Mouse (Mus musculus): ENCODE results near the gene Grwd1. TPM values are rescaled to one million over a fixed set of nuclear protein-coding genes. Genes with fewer than 3 reads are reported as not detected.

Gene Grwd1
- polyA plus RNA-seq, 1 experiment, result 110 TPM

GRCm38 (mm10) chr7:45813787-45814779 lies 16.7 kb downstream of the Grwd1 start, which contains the start of gene Cyth2:
Cyth2 (minus strand) TSS chr7:45814581.
- peaks cover 27% of the 10 kb centered on the region for H3K79me2 ChIP-seq (ENCODE audit: control insufficient read depth, insufficient read depth)
- peak within 1 kb of the TSS; percentile 75 for H3K4me3 ChIP-seq (ENCODE audit: insufficient read depth, poor library complexity, severe bottlenecking)
- TF ChIP-seq FOSL1 (IDR thresholded peaks at IDR 0.05; ENCODE audit: insufficient read depth, low read length, poor library complexity, severe bottlenecking) (no peak), MYOD1 (IDR thresholded peaks at IDR 0.05; ENCODE audit: control insufficient read depth, insufficient read length, low read depth) (no peak), MYOG (IDR thresholded peaks at IDR 0.05; ENCODE audit: control insufficient read depth, extremely low read depth, insufficient read length) (no peak), CEBPB (IDR thresholded peaks at IDR 0.05; ENCODE audit: low read depth) (no peak), MAX (IDR thresholded peaks at IDR 0.05) (no peak), USF1 (IDR thresholded peaks at IDR 0.05; ENCODE audit: low read depth) (no peak), CTCF (IDR thresholded peaks at IDR 0.05; ENCODE audit: control insufficient read depth, insufficient read depth, insufficient read length) (no peak)
- H3K79me3 ChIP-seq (ENCODE audit: low read depth), result peaks cover 16% of the 10 kb centered on the region
- H3K27me3 ChIP-seq (ENCODE audit: control insufficient read depth, insufficient read depth, insufficient read length), result no peaks in the 10 kb centered on the region
- H3K36me3 ChIP-seq (ENCODE audit: control insufficient read depth, insufficient read depth), result peaks cover 36% of the 10 kb centered on the region
- H3ac ChIP-seq (ENCODE audit: control insufficient read depth, insufficient read length, low read depth), result peak within 1 kb of the TSS; percentile 92

DNA sequence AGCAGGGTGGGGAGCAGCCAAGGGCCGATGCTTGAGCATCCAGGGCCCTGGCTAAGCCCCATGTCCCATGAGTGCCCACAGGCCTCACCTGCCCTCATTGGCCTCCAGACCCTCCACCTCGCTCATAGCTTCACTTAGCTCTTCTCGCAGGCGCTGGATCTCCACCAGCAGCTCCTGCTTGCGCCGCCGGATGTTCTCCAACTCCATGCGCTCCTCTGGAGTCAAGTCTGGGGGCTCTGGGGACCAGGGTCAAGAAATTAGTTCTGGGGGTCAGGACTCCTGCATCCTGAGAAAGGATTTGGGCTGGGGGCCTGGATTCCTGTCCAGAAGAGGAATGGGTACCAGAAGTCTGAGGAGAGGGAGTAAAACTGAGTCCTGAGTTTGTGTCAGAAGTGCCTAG lies 17.8 kb downstream of the Grwd1 start:
- Histone ChIP-seq H3K4me3 (ENCODE audit: insufficient read depth, poor library complexity, severe bottlenecking) (peak overlapping the region; percentile 75), H3ac (ENCODE audit: control insufficient read depth, insufficient read length, low read depth) (peak overlapping the region; percentile 92), H3K36me3 (ENCODE audit: control insufficient read depth, insufficient read depth) (peaks cover 44% of the 10 kb centered on the region), H3K27me3 (ENCODE audit: control insufficient read depth, insufficient read depth, insufficient read length) (no peaks in the 10 kb centered on the region), H3K79me2 (ENCODE audit: control insufficient read depth, insufficient read depth) (peaks cover 27% of the 10 kb centered on the region), H3K79me3 (ENCODE audit: low read depth) (peaks cover 16% of the 10 kb centered on the region)
- TF ChIP-seq USF1 (IDR thresholded peaks at IDR 0.05; ENCODE audit: low read depth) (no peak), CEBPB (IDR thresholded peaks at IDR 0.05; ENCODE audit: low read depth) (no peak), MYOG (IDR thresholded peaks at IDR 0.05; ENCODE audit: control insufficient read depth, extremely low read depth, insufficient read length) (no peak)

DNA sequence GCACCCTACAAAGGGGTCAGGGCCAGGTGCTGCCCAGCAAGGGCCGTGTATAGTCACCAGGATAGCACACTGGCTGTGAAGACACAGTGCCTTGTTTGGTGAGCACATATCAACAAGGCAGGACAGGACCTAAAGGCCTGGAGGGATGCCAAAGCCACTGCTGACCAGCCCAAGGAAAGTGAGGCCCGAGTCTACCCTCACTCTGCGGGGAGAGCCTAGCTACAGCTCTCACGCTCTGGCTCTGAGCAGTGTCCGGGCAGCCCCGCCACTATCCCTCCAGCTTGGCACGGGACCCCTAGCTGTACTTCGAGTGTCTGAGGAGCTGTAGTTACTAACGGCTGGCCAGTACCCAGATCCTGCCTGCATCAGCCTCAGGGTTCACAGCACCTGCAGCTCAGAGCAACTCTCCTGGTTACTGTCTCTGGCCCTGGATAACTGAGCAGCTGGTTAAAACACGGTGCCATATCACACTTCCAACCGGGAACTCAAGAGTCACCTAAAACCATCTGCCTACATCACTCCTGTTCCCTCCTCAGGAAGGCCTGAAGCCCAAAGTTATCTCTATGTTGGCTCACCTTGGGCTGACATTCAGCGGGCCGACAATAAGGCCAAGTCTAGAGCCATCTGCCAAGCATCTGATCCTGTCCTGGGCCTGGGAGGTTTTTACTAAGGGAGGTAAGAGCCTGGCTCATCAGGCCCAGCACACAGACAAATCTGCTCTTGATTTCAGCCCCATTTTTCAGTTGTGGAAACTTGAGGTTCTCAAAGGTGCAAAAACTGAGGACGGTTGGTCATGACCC lies 21.3 kb downstream of the Grwd1 start:
- H3K36me3 ChIP-seq (ENCODE audit: control insufficient read depth, insufficient read depth), result peaks cover 59% of the 10 kb centered on the region
- H3K79me2 ChIP-seq (ENCODE audit: control insufficient read depth, insufficient read depth), result peaks cover 27% of the 10 kb centered on the region
- peaks cover 16% of the 10 kb centered on the region for H3K79me3 ChIP-seq (ENCODE audit: low read depth)
- H3ac ChIP-seq (ENCODE audit: control insufficient read depth, insufficient read length, low read depth), result no peak overlapping the region
- TF ChIP-seq CEBPB (IDR thresholded peaks at IDR 0.05; ENCODE audit: low read depth), result no peak
- no peak for TF ChIP-seq CTCF (IDR thresholded peaks at IDR 0.05; ENCODE audit: control insufficient read depth, insufficient read depth, insufficient read length)
- no peak for TF ChIP-seq USF1 (IDR thresholded peaks at IDR 0.05; ENCODE audit: low read depth)
- TF ChIP-seq FOSL1 (IDR thresholded peaks at IDR 0.05; ENCODE audit: insufficient read depth, low read length, poor library complexity, severe bottlenecking), result no peak
- TF ChIP-seq MYOG (IDR thresholded peaks at IDR 0.05; ENCODE audit: control insufficient read depth, extremely low read depth, insufficient read length), result no peak
- TF ChIP-seq MYOD1 (IDR thresholded peaks at IDR 0.05; ENCODE audit: control insufficient read depth, insufficient read length, low read depth), result no peak
- TF ChIP-seq MAX (IDR thresholded peaks at IDR 0.05), result no peak
- H3K27me3 ChIP-seq (ENCODE audit: control insufficient read depth, insufficient read depth, insufficient read length), result no peaks in the 10 kb centered on the region
- H3K4me3 ChIP-seq (ENCODE audit: insufficient read depth, poor library complexity, severe bottlenecking), result no peak overlapping the region

DNA sequence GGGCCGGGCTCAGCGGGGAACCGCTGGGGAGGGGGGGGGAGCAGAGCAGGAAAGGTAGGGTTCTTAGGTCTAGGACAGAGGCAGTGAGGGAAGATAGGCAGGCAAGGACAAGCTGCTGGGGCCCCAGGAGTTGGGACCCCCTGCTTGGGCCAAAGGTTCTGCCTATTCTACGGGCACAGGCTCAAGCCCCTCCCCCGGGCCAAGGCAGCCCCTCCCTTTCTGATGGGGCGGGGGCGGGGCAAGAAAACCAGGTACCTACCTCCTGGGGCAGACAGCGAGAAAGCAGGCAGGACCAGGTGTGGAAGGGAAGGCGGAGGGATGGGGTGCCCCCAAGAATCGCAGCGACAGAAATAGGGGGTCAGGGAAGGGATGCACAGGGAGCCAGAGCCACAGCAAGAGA lies 22.3 kb downstream of the Grwd1 start:
- TF ChIP-seq USF1 (IDR thresholded peaks at IDR 0.05; ENCODE audit: low read depth) (no peak), CEBPB (IDR thresholded peaks at IDR 0.05; ENCODE audit: low read depth) (no peak), FOSL1 (IDR thresholded peaks at IDR 0.05; ENCODE audit: insufficient read depth, low read length, poor library complexity, severe bottlenecking) (no peak)
- Histone ChIP-seq H3K27me3 (ENCODE audit: control insufficient read depth, insufficient read depth, insufficient read length) (no peaks in the 10 kb centered on the region), H3K79me2 (ENCODE audit: control insufficient read depth, insufficient read depth) (peaks cover 24% of the 10 kb centered on the region), H3K79me3 (ENCODE audit: low read depth) (peaks cover 15% of the 10 kb centered on the region), H3K4me3 (ENCODE audit: insufficient read depth, poor library complexity, severe bottlenecking) (no peak overlapping the region), H3ac (ENCODE audit: control insufficient read depth, insufficient read length, low read depth) (no peak overlapping the region), H3K36me3 (ENCODE audit: control insufficient read depth, insufficient read depth) (peaks cover 59% of the 10 kb centered on the region)

- H3K4me3 ChIP-seq (ENCODE audit: insufficient read depth, poor library complexity, severe bottlenecking), result no peak overlapping the region
- H3ac ChIP-seq (ENCODE audit: control insufficient read depth, insufficient read length, low read depth), result no peak overlapping the region
- H3K36me3 ChIP-seq (ENCODE audit: control insufficient read depth, insufficient read depth), result peaks cover 42% of the 10 kb centered on the region
- no peaks in the 10 kb centered on the region for H3K79me2 ChIP-seq (ENCODE audit: control insufficient read depth, insufficient read depth)
- TF ChIP-seq CEBPB (IDR thresholded peaks at IDR 0.05; ENCODE audit: low read depth) (no peak), CTCF (IDR thresholded peaks at IDR 0.05; ENCODE audit: control insufficient read depth, insufficient read depth, insufficient read length) (no peak), FOSL1 (IDR thresholded peaks at IDR 0.05; ENCODE audit: insufficient read depth, low read length, poor library complexity, severe bottlenecking) (no peak), MAX (IDR thresholded peaks at IDR 0.05) (no peak), MYOG (IDR thresholded peaks at IDR 0.05; ENCODE audit: control insufficient read depth, extremely low read depth, insufficient read length) (no peak), MYOD1 (IDR thresholded peaks at IDR 0.05; ENCODE audit: control insufficient read depth, insufficient read length, low read depth) (no peak), USF1 (IDR thresholded peaks at IDR 0.05; ENCODE audit: low read depth) (no peak)
- no peaks in the 10 kb centered on the region for H3K79me3 ChIP-seq (ENCODE audit: low read depth)
- H3K27me3 ChIP-seq (ENCODE audit: control insufficient read depth, insufficient read depth, insufficient read length), result no peaks in the 10 kb centered on the region
Measured at GRCm38 (mm10) chr7:45805941-45806340, 24.8 kb downstream of the Grwd1 start.
